27 mouse cellular contexts compared by ENCODE assay signal in the genomic region with DNA sequence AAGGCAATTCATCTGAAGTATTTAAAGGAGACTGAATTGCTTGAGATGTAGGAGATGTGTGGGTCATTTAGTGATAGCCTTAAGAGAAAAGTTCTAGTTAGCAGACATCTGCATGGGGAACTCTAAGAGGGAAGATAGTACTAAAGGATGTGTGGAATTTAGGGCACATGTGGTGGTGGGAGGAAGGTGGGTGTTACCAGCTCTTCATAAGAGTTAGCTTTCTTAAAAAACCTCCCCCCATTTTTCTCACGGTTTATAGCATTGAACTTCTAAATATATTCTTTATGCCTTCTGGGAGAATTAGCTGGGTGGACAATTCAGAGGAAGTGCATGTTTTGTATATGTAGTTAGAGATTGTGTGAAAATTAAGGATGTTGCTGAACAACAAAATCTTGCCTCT.
"Had no signal": no experiment of that assay in that cellular context is flagged by ENCODE, and none has a peak within 500 bp of the region (broad histone marks: within the 10 kb centered on the region; RNA-seq: fewer than 3 reads in every experiment).

No protein-coding gene starts in this region.

- H3K4me1 ChIP-seq: heart, embryonic 10.5 days; heart, embryonic 13.5 days; heart, embryonic 15.5 days; hindbrain, embryonic 13.5 days; hindbrain, embryonic 15.5 days; kidney, embryonic 15.5 days; limb, embryonic 13.5 days; limb, embryonic 15.5 days; liver, embryonic 12.5 days had no signal

- DNase-seq: gastrocnemius, adult 2 months; gastrocnemius, postnatal 10 days; gastrocnemius, postnatal 25 days; heart, adult 18-20 months; heart, postnatal 14 days; heart, postnatal 36 days; kidney, adult 11 months; kidney, adult 2 months; kidney, adult 9 months; kidney, postnatal 14 days; kidney, postnatal 36 days; layer of hippocampus, adult 9-11 months; layer of hippocampus, postnatal 36 days; left cerebral cortex, postnatal 4 days had no signal

- H3K27me3 ChIP-seq: heart, embryonic 13.5 days; heart, embryonic 15.5 days; hindbrain, embryonic 13.5 days; hindbrain, embryonic 15.5 days; kidney, embryonic 15.5 days; limb, embryonic 13.5 days; limb, embryonic 15.5 days; liver, embryonic 12.5 days had no signal

- H3K9me3 ChIP-seq: heart, embryonic 10.5 days; heart, embryonic 13.5 days; heart, embryonic 15.5 days; hindbrain, embryonic 13.5 days; hindbrain, embryonic 15.5 days; kidney, embryonic 15.5 days; limb, embryonic 13.5 days; limb, embryonic 15.5 days; liver, embryonic 12.5 days had no signal

- H3K36me3 ChIP-seq: heart, embryonic 10.5 days; heart, embryonic 13.5 days; heart, embryonic 15.5 days; hindbrain, embryonic 13.5 days; hindbrain, embryonic 15.5 days; kidney, embryonic 15.5 days; limb, embryonic 13.5 days; limb, embryonic 15.5 days; liver, embryonic 12.5 days had no signal

- ATAC-seq: hindbrain, postnatal 0 days; intestine, embryonic 16.5 days; liver, embryonic 12.5 days had no signal

- H3K9ac ChIP-seq: heart, embryonic 13.5 days; heart, embryonic 15.5 days; hindbrain, embryonic 13.5 days; hindbrain, embryonic 15.5 days; kidney, embryonic 15.5 days; limb, embryonic 13.5 days; limb, embryonic 15.5 days; liver, embryonic 12.5 days; liver, embryonic 14.5 days had no signal

- H3K4me3 ChIP-seq: gastrocnemius, adult 2 months; heart, embryonic 10.5 days; heart, embryonic 13.5 days; heart, embryonic 15.5 days; hindbrain, embryonic 13.5 days; hindbrain, embryonic 15.5 days; kidney, embryonic 15.5 days; limb, embryonic 13.5 days; limb, embryonic 15.5 days; liver, embryonic 12.5 days had no signal

- H3K27ac ChIP-seq: gastrocnemius, adult 2 months; heart, embryonic 10.5 days; heart, embryonic 13.5 days; heart, embryonic 15.5 days; hindbrain, embryonic 13.5 days; hindbrain, embryonic 15.5 days; hindbrain, postnatal 0 days; kidney, embryonic 15.5 days; kidney, postnatal 0 days; limb, embryonic 13.5 days; limb, embryonic 15.5 days; liver, embryonic 12.5 days; liver, embryonic 14.5 days had no signal

- H3K4me2 ChIP-seq: heart, embryonic 13.5 days; heart, embryonic 15.5 days; hindbrain, embryonic 13.5 days; hindbrain, embryonic 15.5 days; kidney, embryonic 15.5 days; limb, embryonic 13.5 days; limb, embryonic 15.5 days; liver, embryonic 12.5 days had no signal
